9 mouse cellular contexts compared by ENCODE assay signal in genomic region chr11:74650576-74651100, GRCm38 (mm10). TPM values are rescaled to one million over a fixed set of nuclear protein-coding genes. Genes with fewer than 3 reads are reported as not detected.
DNase-seq lines count a peak whose midpoint lies in the region; ATAC-seq and TF ChIP-seq lines count a peak whose summit lies in the region.
"Had no signal": no experiment of that assay in that cellular context is flagged by ENCODE, and none has a peak within 500 bp of the region (broad histone marks: within the 10 kb centered on the region; RNA-seq: fewer than 3 reads in every experiment).

No protein-coding gene starts in this region.

- H3K4me1 ChIP-seq in heart, embryonic 11.5 days (ENCODE audit: control insufficient read depth, insufficient read depth, low read length): peaks cover 52% of the 10 kb centered on the region
- H3K4me1 ChIP-seq in E14TG2a.4 (replicated peaks; ENCODE audit: low read depth, low read length): peaks cover 82% of the 10 kb centered on the region
- peaks cover 13% of the 10 kb centered on the region for H3K4me1 ChIP-seq in forebrain, embryonic 16.5 days (replicated peaks; ENCODE audit: control insufficient read depth, insufficient read depth, low read length)
- H3K4me1 ChIP-seq in liver, embryonic 16.5 days (ENCODE audit: control insufficient read depth, low read depth, low read length): peaks cover 41% of the 10 kb centered on the region

- no peak for ATAC-seq in heart, embryonic 11.5 days (replicated peaks; ENCODE audit: insufficient number of reproducible peaks, low FRiP score, low TSS enrichment)
- ATAC-seq in forebrain, embryonic 16.5 days: no peak
- ATAC-seq in liver, embryonic 16.5 days (ENCODE audit: low read depth): no peak

- no peaks in the 10 kb centered on the region for H3K36me3 ChIP-seq in heart, embryonic 11.5 days (ENCODE audit: control insufficient read depth, insufficient read depth, low read length)
- H3K36me3 ChIP-seq in E14TG2a.4 (ENCODE audit: insufficient read depth, low read length): peaks cover 51% of the 10 kb centered on the region
- no peaks in the 10 kb centered on the region for H3K36me3 ChIP-seq in forebrain, embryonic 16.5 days (ENCODE audit: control insufficient read depth, insufficient read depth)
- H3K36me3 ChIP-seq in liver, embryonic 16.5 days (ENCODE audit: control insufficient read depth, insufficient read depth): no peaks in the 10 kb centered on the region

- peak overlapping the region; percentile 85 for H3K4me2 ChIP-seq in heart, embryonic 11.5 days
- H3K4me2 ChIP-seq in forebrain, embryonic 16.5 days (ENCODE audit: low read length): peak overlapping the region; percentile 73
- peak overlapping the region; percentile 96 for H3K4me2 ChIP-seq in liver, embryonic 16.5 days (ENCODE audit: low read depth, low read length)

- no peak for DNase-seq in heart, postnatal 25 days (ENCODE audit: low spot score)
- no peak for DNase-seq in right cerebral cortex, postnatal 14 days
- no peak for DNase-seq in right cerebral cortex, postnatal 25 days
- no peak for DNase-seq in cerebellum, postnatal 10 days

- H3K9ac ChIP-seq in heart, embryonic 11.5 days (ENCODE audit: low read depth, low read length): peak overlapping the region; percentile 91
- no peak overlapping the region for H3K9ac ChIP-seq in forebrain, embryonic 16.5 days (replicated peaks; ENCODE audit: low read depth, low read length)
- H3K9ac ChIP-seq in liver, embryonic 16.5 days (ENCODE audit: low read depth, low read length): peak overlapping the region; percentile 81; the same call in 1 of the 2 replicates

- H3K27me3 ChIP-seq in heart, embryonic 11.5 days (ENCODE audit: control insufficient read depth, insufficient read depth, low read length): no peaks in the 10 kb centered on the region
- H3K27me3 ChIP-seq in E14TG2a.4 (ENCODE audit: insufficient read depth, low read length): no peaks in the 10 kb centered on the region
- H3K27me3 ChIP-seq in forebrain, embryonic 16.5 days (replicated peaks; ENCODE audit: control insufficient read depth, insufficient read depth, low read length): no peaks in the 10 kb centered on the region
- no peaks in the 10 kb centered on the region for H3K27me3 ChIP-seq in liver, embryonic 16.5 days (ENCODE audit: control insufficient read depth, insufficient read depth, low read depth, low read length)

- H3K4me3 ChIP-seq in heart, embryonic 11.5 days (ENCODE audit: low read depth, low read length): peak overlapping the region; percentile 81
- peak overlapping the region; percentile 99 for H3K4me3 ChIP-seq in E14TG2a.4 (replicated peaks; ENCODE audit: low read length)
- H3K4me3 ChIP-seq in forebrain, embryonic 16.5 days (replicated peaks; ENCODE audit: low read length): no peak overlapping the region; the same call in 1 of the 2 replicates
- peak overlapping the region; percentile 88 for H3K4me3 ChIP-seq in liver, embryonic 16.5 days (ENCODE audit: low read depth, low read length)

- WGBS in heart, embryonic 11.5 days (ENCODE audit: insufficient replicate concordance): 38% methylated on average over 4 of the region's 4 CpGs
- WGBS in forebrain, embryonic 16.5 days: 61% methylated on average over 4 of the region's 4 CpGs
- WGBS in liver, embryonic 16.5 days (ENCODE audit: insufficient replicate concordance): 41% methylated on average over 4 of the region's 4 CpGs

- intact Hi-C loops in heart, postnatal 25 days (cut with DNase I): loop anchor here (5.0 kb wide), 1 partner anchor 122 kb away; the partner anchor contains the start of gene Mettl16

- H3K9me3 ChIP-seq in heart, embryonic 11.5 days (replicated peaks; ENCODE audit: control insufficient read depth, low read length): no peaks in the 10 kb centered on the region
- H3K9me3 ChIP-seq in E14TG2a.4 (ENCODE audit: low read length): no peaks in the 10 kb centered on the region
- H3K9me3 ChIP-seq in forebrain, embryonic 16.5 days (ENCODE audit: control insufficient read depth, low read length): no peaks in the 10 kb centered on the region
- H3K9me3 ChIP-seq in liver, embryonic 16.5 days (replicated peaks; ENCODE audit: control insufficient read depth, low read length): no peaks in the 10 kb centered on the region

- 0 out of 2 replicates have a peak overlapping the region, but pooled peaks have one; percentile 29 for H3K27ac ChIP-seq in heart, embryonic 11.5 days (ENCODE audit: low read depth, low read length)
- no peak overlapping the region for H3K27ac ChIP-seq in forebrain, embryonic 16.5 days (ENCODE audit: low read length)
- H3K27ac ChIP-seq in liver, embryonic 16.5 days (ENCODE audit: low read length): peak overlapping the region; percentile 25; the same call in 1 of the 2 replicates

- TF ChIP-seq CTCF in E14TG2a.4 (conservative IDR thresholded peaks at IDR 0.05; ENCODE audit: low read length): no peak

RNA-seq across cellular contexts. Expression of gene Cluh, which starts 1.3 kb away (rescaled TPM):
- polyA plus RNA-seq in heart, embryonic 11.5 days (2014; fragmentation: Nextera tagmentation; extraction: Ambion mirVana): 27.5 and 33.1 TPM in 2 replicates
- total RNA-seq in heart, postnatal 25 days (2021): 100 to 1,000 TPM; 208 to 227 TPM
- polyA plus RNA-seq in forebrain, embryonic 16.5 days (2015; fragmentation: Nextera tagmentation; extraction: Ambion mirVana): 13.7 and 15.2 TPM in 2 replicates
- polyA plus RNA-seq in liver, embryonic 16.5 days (2015; fragmentation: Nextera tagmentation; extraction: Ambion mirVana): 30.6 and 35.3 TPM in 2 replicates

RNA-seq across cellular contexts. Expression of gene Ccdc92b, which starts 31.2 kb away (rescaled TPM):
- polyA plus RNA-seq in heart, embryonic 11.5 days (2014; fragmentation: Nextera tagmentation; extraction: Ambion mirVana): 2.8 and 3.5 TPM in 2 replicates
- under 1 TPM; 0.47 to 0.59 TPM for total RNA-seq in heart, postnatal 25 days (2021)
- 3.1 and 3.4 TPM in 2 replicates for polyA plus RNA-seq in forebrain, embryonic 16.5 days (2015; fragmentation: Nextera tagmentation; extraction: Ambion mirVana)
- 8.3 and 10.4 TPM in 2 replicates for polyA plus RNA-seq in liver, embryonic 16.5 days (2015; fragmentation: Nextera tagmentation; extraction: Ambion mirVana)
- total RNA-seq: neutrophil, adult 5-6 weeks had no signal

RNA-seq across cellular contexts. Expression of gene Rap1gap2, which starts 39.9 kb away (rescaled TPM):
- polyA plus RNA-seq in heart, embryonic 11.5 days (2014; fragmentation: Nextera tagmentation; extraction: Ambion mirVana): 6.6 TPM in 2 replicates
- total RNA-seq in heart, postnatal 25 days (2021): 10 to 100 TPM; 85.8 to 86.8 TPM
- 10.7 and 12.9 TPM in 2 replicates for polyA plus RNA-seq in forebrain, embryonic 16.5 days (2015; fragmentation: Nextera tagmentation; extraction: Ambion mirVana)
- polyA plus RNA-seq in liver, embryonic 16.5 days (2015; fragmentation: Nextera tagmentation; extraction: Ambion mirVana): 0.63 and 1.2 TPM in 2 replicates
